Mouse (Mus musculus) heart, embryonic 16.5 days (tissue): ENCODE results near the gene Hist1h2ak. TPM values are rescaled to one million over a fixed set of nuclear protein-coding genes. Genes with fewer than 3 reads are reported as not detected.
"Not testable (repeated sequence)": the region's sequence is repeated elsewhere in the genome, so short reads cannot be mapped to it uniquely, and the experiment has no call there.

Experiments used
- ATAC-seq: fragments of 200-750 bp; cut with Nextera tagmentation; replicated peaks from 2 replicates; pipeline ENCODE4 v1.8.0; 2017; ENCODE audit warnings: moderate number of reproducible peaks; ENCODE audit not compliant: insufficient read depth, low FRiP score; ENCODE audit errors: extremely low read depth
- H3K27ac ChIP-seq: fragments of 300-500 bp; sonication (generic); 2 replicates; pipeline ENCODE4 v1.5.1; 2014; ENCODE audit warnings: mild to moderate bottlenecking, low read length, control low read depth, moderate library complexity
- H3K27me3 ChIP-seq: fragments of 300-500 bp; sonication (generic); 2 replicates; pipeline ENCODE4 v1.6.1; 2014; ENCODE audit warnings: low read length, mixed read lengths; ENCODE audit not compliant: control insufficient read depth, insufficient read depth
- H3K36me3 ChIP-seq: fragments of 300-500 bp; sonication (generic); 2 replicates; pipeline ENCODE4 v1.6.1; 2014; ENCODE audit not compliant: control insufficient read depth, insufficient read depth
- H3K4me1 ChIP-seq: fragments of 300-500 bp; sonication (generic); 2 replicates; pipeline ENCODE4 v1.6.1; 2014; ENCODE audit warnings: low read length, mixed read lengths; ENCODE audit not compliant: control insufficient read depth, insufficient read depth
- H3K4me2 ChIP-seq: fragments of 300-500 bp; sonication (generic); 2 replicates; pipeline ENCODE4 v1.6.1; 2014; ENCODE audit warnings: low read depth, mild to moderate bottlenecking, control low read depth, low read length
- H3K4me3 ChIP-seq: fragments of 300-500 bp; sonication (generic); 2 replicates; pipeline ENCODE4 v1.5.1; 2014; ENCODE audit warnings: mild to moderate bottlenecking, control low read depth, low read length
- H3K9ac ChIP-seq: fragments of 300-500 bp; sonication (generic); 2 replicates; pipeline ENCODE4 v1.6.1; 2014; ENCODE audit warnings: low read length, control low read depth
- H3K9me3 ChIP-seq: fragments of 300-500 bp; sonication (generic); replicated peaks from 2 replicates; pipeline ENCODE4 v1.6.1; 2016; ENCODE audit warnings: low read length; ENCODE audit not compliant: control insufficient read depth
- WGBS: fragments of 180-500 bp; shearing (Covaris S2); extraction: QIAGEN DNeasy Blood & Tissue Kit; methylation state at CpG from one replicate; pipeline ENCODE4 v1.1.7; 2014; 5-methylcytosine and 5-hydroxymethylcytosine counted together
- polyA plus RNA-seq: library from polyadenylated mRNA; unstranded; fragments of >200 nt; fragmentation: Nextera tagmentation; extraction: Ambion mirVana; gene quantifications from 2 replicates; pipeline ENCODE4 v1.2.1, GENCODE M21; 2015

Hist1h2ak gene
- polyA plus RNA-seq = 9.3 and 10.0 TPM in 2 replicates

- peak; percentile 90 for ATAC-seq
- Histone ChIP-seq H3K4me3 (peak within 1 kb of the TSS; percentile 59), H3K4me2 (peak within 1 kb of the TSS; percentile 71), H3K4me1 (peaks cover 15% of the 10 kb centered on the region), H3K9ac (peak within 1 kb of the TSS; percentile 75), H3K27ac (peak within 1 kb of the TSS; percentile 92)
- H3K9me3 ChIP-seq, H3K36me3 ChIP-seq, H3K27me3 ChIP-seq: not testable (repeated sequence)
- WGBS = under 1% methylated on average over 35 of the region's 50 CpGs
Observed at GRCm38 (mm10) chr13:21753524-21754285, at the start of gene Hist1h2ak, which contains the start of gene Hist1h2bn. Hist1h2ak (minus strand) TSS chr13:21753827. Hist1h2bn (plus strand) TSS chr13:21754123.

- H3K27me3 ChIP-seq, H3K9ac ChIP-seq, H3K36me3 ChIP-seq, H3K4me1 ChIP-seq, ATAC-seq, H3K9me3 ChIP-seq, H3K27ac ChIP-seq, H3K4me3 ChIP-seq, H3K4me2 ChIP-seq: not testable (repeated sequence)
- no CpG with 5 or more reads among the region's 4 CpGs for whole genome bisulfite sequencing
Observed at GRCm38 (mm10) chr13:21803058-21803457, 49.4 kb upstream of the Hist1h2ak start.

- ATAC-seq, H3K9ac ChIP-seq, H3K4me2 ChIP-seq, H3K27ac ChIP-seq, H3K9me3 ChIP-seq, H3K4me1 ChIP-seq, H3K27me3 ChIP-seq, H3K36me3 ChIP-seq, H3K4me3 ChIP-seq: not testable (repeated sequence)
Observed at GRCm38 (mm10) chr13:21797163-21797562, 43.5 kb upstream of the Hist1h2ak start.

- Histone ChIP-seq H3K9ac (no peak overlapping the region), H3K4me3 (no peak overlapping the region), H3K4me1 (peaks cover 4% of the 10 kb centered on the region), H3K27ac (no peak overlapping the region), H3K4me2 (no peak overlapping the region), H3K36me3 (no peaks in the 10 kb centered on the region), H3K27me3 (no peaks in the 10 kb centered on the region), H3K9me3 (no peaks in the 10 kb centered on the region)
- no peak for ATAC-seq
- WGBS = 90% methylated on average over 7 of the region's 7 CpGs
Observed at GRCm38 (mm10) chr13:21795584-21795983, 42.0 kb upstream of the Hist1h2ak start.

- 0 out of 2 replicates have a peak overlapping the region, but pooled peaks have one; percentile 42 for H3K27ac ChIP-seq
- H3K9me3 ChIP-seq = no peaks in the 10 kb centered on the region
- H3K4me2 ChIP-seq = peak overlapping the region; percentile 74
- ATAC-seq = no peak
- H3K27me3 ChIP-seq = no peaks in the 10 kb centered on the region
- H3K4me3 ChIP-seq = peak overlapping the region; percentile 47
- peaks cover 12% of the 10 kb centered on the region for H3K4me1 ChIP-seq
- peak overlapping the region; percentile 67 for H3K9ac ChIP-seq
- H3K36me3 ChIP-seq = no peaks in the 10 kb centered on the region
- WGBS = 9% methylated on average over 17 of the region's 18 CpGs
Observed at GRCm38 (mm10) chr13:21790601-21791283, 37.1 kb upstream of the Hist1h2ak start.

- H3K4me1 ChIP-seq = peaks cover 12% of the 10 kb centered on the region
- H3K4me2 ChIP-seq = no peak overlapping the region
- H3K9ac ChIP-seq = no peak overlapping the region
- no peaks in the 10 kb centered on the region for H3K9me3 ChIP-seq
- 54% methylated on average over 6 of the region's 6 CpGs for WGBS
- no peak for ATAC-seq
- H3K27me3 ChIP-seq = no peaks in the 10 kb centered on the region
- no peak overlapping the region for H3K27ac ChIP-seq
- no peak overlapping the region for H3K4me3 ChIP-seq
- no peaks in the 10 kb centered on the region for H3K36me3 ChIP-seq
Observed at GRCm38 (mm10) chr13:21789925-21790324, 36.3 kb upstream of the Hist1h2ak start.

GRCm38 (mm10) chr13:21787760-21788593, 34.4 kb upstream of the Hist1h2ak start:
- Histone ChIP-seq H3K4me1 (peaks cover 21% of the 10 kb centered on the region), H3K9ac (peak overlapping the region; percentile 49), H3K27me3 (no peaks in the 10 kb centered on the region), H3K4me3 (peak overlapping the region; percentile 26; the same call in 1 of the 2 replicates), H3K27ac (peak overlapping the region; percentile 57; the same call in 1 of the 2 replicates), H3K9me3 (no peaks in the 10 kb centered on the region), H3K4me2 (peak overlapping the region; percentile 58), H3K36me3 (no peaks in the 10 kb centered on the region)
- 34% methylated on average over 13 of the region's 21 CpGs for WGBS
- no peak for ATAC-seq

GRCm38 (mm10) chr13:21786899-21787629, 33.4 kb upstream of the Hist1h2ak start, which contains the start of the genes Hist1h2an and Hist1h2bp:
Hist1h2an (minus strand) TSS chr13:21787218.
Hist1h2bp (plus strand) TSS chr13:21787461.
- peak; percentile 91 for ATAC-seq
- peak within 1 kb of the TSS; percentile 52 for H3K4me3 ChIP-seq
- H3K27me3 ChIP-seq, H3K9me3 ChIP-seq, H3K36me3 ChIP-seq: not testable (repeated sequence)
- peak within 1 kb of the TSS; percentile 62 for H3K4me2 ChIP-seq
- peak within 1 kb of the TSS; percentile 56 for H3K9ac ChIP-seq
- H3K27ac ChIP-seq = peak within 1 kb of the TSS; percentile 82
- H3K4me1 ChIP-seq = peaks cover 29% of the 10 kb centered on the region
- under 1% methylated on average over 35 of the region's 63 CpGs for WGBS
